Mouse (Mus musculus) kidney, adult 9 months (tissue): ENCODE data around the gene Spata33.
A peak's percentile ranks its signal among the peaks of the same experiment; 100 is the strongest.
"Not testable (repeated sequence)": the region's sequence is repeated elsewhere in the genome, so short reads cannot be mapped to it uniquely, and the experiment has no call there.

ENCODE experiments used
- DNase-seq: peaks from one replicate; pipeline ENCODE4 v3.0.0; 2022

The Spata33 gene

GRCm38 (mm10) chr8:123212321-123213117 is at the start of gene Spata33, which contains the start of gene Chmp1a:
Spata33 (plus strand) TSS chr8:123212832.
Chmp1a (minus strand) TSS chr8:123212763.
- DNase-seq, result peak; percentile 98

GRCm38 (mm10) chr8:123181391-123181790 is 31.2 kb upstream of the Spata33 start:
- DNase-seq, result peak; percentile 91

GRCm38 (mm10) chr8:123185566-123186409 is 26.8 kb upstream of the Spata33 start, which contains the start of gene Dpep1:
Dpep1 (plus strand) TSS chr8:123186242.
- DNase-seq, result peak; percentile 72

- DNase-seq, result no peak
These were observed 24.6 kb upstream of the Spata33 start for GRCm38 (mm10) chr8:123188006-123188405.

GRCm38 (mm10) chr8:123188841-123189240 is 23.8 kb upstream of the Spata33 start:
- DNase-seq, result no peak

GRCm38 (mm10) chr8:123190678-123191077 is 22.0 kb upstream of the Spata33 start:
- peak; percentile 87 for DNase-seq

GRCm38 (mm10) chr8:123191908-123192307 is 20.7 kb upstream of the Spata33 start:
- DNase-seq, result no peak

GRCm38 (mm10) chr8:123193771-123194170 is 18.9 kb upstream of the Spata33 start:
- peak; percentile 75 for DNase-seq

- peak; percentile 50 for DNase-seq
These were observed 15.6 kb upstream of the Spata33 start for GRCm38 (mm10) chr8:123197016-123197415.

GRCm38 (mm10) chr8:123199864-123200263 is 12.8 kb upstream of the Spata33 start:
- no peak for DNase-seq

- peak; percentile 77 for DNase-seq
These were observed 10.3 kb upstream of the Spata33 start for GRCm38 (mm10) chr8:123202288-123202687.

GRCm38 (mm10) chr8:123203571-123203970 is 9.1 kb upstream of the Spata33 start:
- DNase-seq, result no peak

- DNase-seq, result no peak
These were observed 756 bp upstream of the Spata33 start for GRCm38 (mm10) chr8:123211876-123212275.

- DNase-seq, result no peak
These were observed 613 bp downstream of the Spata33 start for GRCm38 (mm10) chr8:123213118-123213772.

GRCm38 (mm10) chr8:123215430-123215829 is 2.8 kb downstream of the Spata33 start:
- DNase-seq, result no peak

GRCm38 (mm10) chr8:123220917-123221316 is 8.3 kb downstream of the Spata33 start:
- DNase-seq, result no peak

- DNase-seq, result peak; percentile 93
These were observed 11.9 kb downstream of the Spata33 start, which contains the start of gene Cdk10 for GRCm38 (mm10) chr8:123224278-123225266. Cdk10 (plus strand) TSS chr8:123224842.

GRCm38 (mm10) chr8:123228416-123228815 is 15.8 kb downstream of the Spata33 start:
- DNase-seq, result no peak

GRCm38 (mm10) chr8:123230326-123230725 is 17.7 kb downstream of the Spata33 start:
- DNase-seq, result not testable (repeated sequence)

- DNase-seq, result no peak
These were observed 19.1 kb downstream of the Spata33 start for GRCm38 (mm10) chr8:123231742-123232141.

- DNase-seq, result no peak
These were observed 19.9 kb downstream of the Spata33 start for GRCm38 (mm10) chr8:123232553-123232952.

GRCm38 (mm10) chr8:123233300-123233699 is 20.7 kb downstream of the Spata33 start:
- no peak for DNase-seq
